Mouse (Mus musculus) C2C12 (cell line): ENCODE data around the gene Ip6k3. TPM values are rescaled to one million over a fixed set of nuclear protein-coding genes. Genes with fewer than 3 reads are reported as not detected.

ENCODE experiments used
- H3K27me3 ChIP-seq: one replicate; pipeline ENCODE4 v1.6.1; 2011; ENCODE audit not compliant: control insufficient read depth, insufficient read depth, insufficient read length
- H3K36me3 ChIP-seq: one replicate; pipeline ENCODE4 v1.6.1; 2011; ENCODE audit not compliant: control insufficient read depth, insufficient read depth
- H3K4me3 ChIP-seq: one replicate; pipeline ENCODE4 v1.5.1; 2011; ENCODE audit warnings: mild to moderate bottlenecking, control low read depth; ENCODE audit not compliant: poor library complexity, insufficient read depth, severe bottlenecking
- H3K79me2 ChIP-seq: one replicate; pipeline ENCODE4 v1.6.1; 2011; ENCODE audit not compliant: control insufficient read depth, insufficient read depth
- H3K79me3 ChIP-seq: one replicate; pipeline ENCODE4 v1.6.1; 2011; ENCODE audit warnings: low read depth, control low read depth
- H3ac ChIP-seq: one replicate; pipeline ENCODE3; 2011; ENCODE audit warnings: low read depth; ENCODE audit not compliant: control insufficient read depth, insufficient read length
- CEBPB ChIP-seq: IDR thresholded peaks from one replicate; pipeline ENCODE4 v1.6.1; 2011; ENCODE audit warnings: low read depth, mild to moderate bottlenecking, control low read depth, moderate library complexity
- CTCF ChIP-seq: IDR thresholded peaks from one replicate; pipeline ENCODE4 v1.5.1; 2011; ENCODE audit not compliant: control insufficient read depth, insufficient read depth, insufficient read length
- FOSL1 ChIP-seq: IDR thresholded peaks from one replicate; pipeline ENCODE4 v1.8.0; 2011; ENCODE audit warnings: mild to moderate bottlenecking, low read length; ENCODE audit not compliant: poor library complexity, insufficient read depth, severe bottlenecking
- MAX ChIP-seq: IDR thresholded peaks from one replicate; pipeline ENCODE4 v1.6.1; 2011; ENCODE audit warnings: mild to moderate bottlenecking, control low read depth
- MYOD1 ChIP-seq: IDR thresholded peaks from one replicate; pipeline ENCODE4 v1.6.1; 2011; ENCODE audit warnings: low read depth; ENCODE audit not compliant: control insufficient read depth, insufficient read length
- MYOG ChIP-seq: IDR thresholded peaks from one replicate; pipeline ENCODE4 v1.6.1; 2011; ENCODE audit not compliant: control insufficient read depth, insufficient read length; ENCODE audit errors: extremely low read depth
- USF1 ChIP-seq: IDR thresholded peaks from one replicate; pipeline ENCODE4 v1.6.1; 2011; ENCODE audit warnings: low read depth, mild to moderate bottlenecking, control low read depth, moderate library complexity
- long read RNA-seq, 2 experiments: library from polyadenylated mRNA; unstranded; transcript quantifications; one replicate each; pipeline ENCODE4 v2.0.0; 2019 to 2020
- polyA plus RNA-seq: library from polyadenylated mRNA; unstranded; fragments of >200 nt; fragmentation: generic; extraction: Trizol; gene quantifications from one replicate; pipeline ENCODE4 v1.2.1, GENCODE M21; 2012; ENCODE audit warnings: missing spikeins

Gene Ip6k3
- 0.08 TPM for polyA plus RNA-seq
- long read RNA-seq, experiment 1, partial matches to known transcripts: 0 of 1 reads
- long read RNA-seq, experiment 1, other reads (novel, unspliced or antisense): 1 of 1 reads
- long read RNA-seq, experiment 2, partial matches to known transcripts: 1 of 3 reads
- long read RNA-seq, experiment 2, other reads (novel, unspliced or antisense): 2 of 3 reads

DNA sequence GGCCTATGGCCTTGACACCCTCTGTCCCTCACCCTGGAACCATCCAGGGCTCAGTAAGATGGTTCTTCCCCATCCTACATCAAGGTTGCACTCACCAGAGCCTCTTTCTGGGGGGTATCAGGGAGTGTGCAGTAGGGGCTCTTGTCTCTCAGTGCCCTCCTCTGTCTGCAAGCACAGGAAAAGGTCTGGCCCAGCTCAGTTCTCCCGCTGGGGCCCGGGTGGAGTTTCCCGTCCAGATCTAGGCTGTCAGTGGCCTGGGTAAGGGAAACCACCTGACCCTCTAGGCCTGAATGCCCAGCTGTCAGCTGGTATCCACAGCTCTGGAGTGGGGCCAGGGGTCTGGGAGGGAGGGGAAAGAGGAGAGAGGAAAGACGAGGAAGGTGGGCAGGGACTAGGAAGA lies at the start of gene Ip6k3:
Ip6k3 (minus strand) TSS at position 251 of the 400 bp plus-strand sequence.
- no peak within 1 kb of the TSS for H3ac ChIP-seq
- H3K79me2 ChIP-seq: no peaks in the 10 kb centered on the region
- H3K27me3 ChIP-seq: no peaks in the 10 kb centered on the region
- H3K79me3 ChIP-seq: no peaks in the 10 kb centered on the region
- no peak within 1 kb of the TSS for H3K4me3 ChIP-seq
- TF ChIP-seq USF1: no peak
- H3K36me3 ChIP-seq: no peaks in the 10 kb centered on the region

DNA sequence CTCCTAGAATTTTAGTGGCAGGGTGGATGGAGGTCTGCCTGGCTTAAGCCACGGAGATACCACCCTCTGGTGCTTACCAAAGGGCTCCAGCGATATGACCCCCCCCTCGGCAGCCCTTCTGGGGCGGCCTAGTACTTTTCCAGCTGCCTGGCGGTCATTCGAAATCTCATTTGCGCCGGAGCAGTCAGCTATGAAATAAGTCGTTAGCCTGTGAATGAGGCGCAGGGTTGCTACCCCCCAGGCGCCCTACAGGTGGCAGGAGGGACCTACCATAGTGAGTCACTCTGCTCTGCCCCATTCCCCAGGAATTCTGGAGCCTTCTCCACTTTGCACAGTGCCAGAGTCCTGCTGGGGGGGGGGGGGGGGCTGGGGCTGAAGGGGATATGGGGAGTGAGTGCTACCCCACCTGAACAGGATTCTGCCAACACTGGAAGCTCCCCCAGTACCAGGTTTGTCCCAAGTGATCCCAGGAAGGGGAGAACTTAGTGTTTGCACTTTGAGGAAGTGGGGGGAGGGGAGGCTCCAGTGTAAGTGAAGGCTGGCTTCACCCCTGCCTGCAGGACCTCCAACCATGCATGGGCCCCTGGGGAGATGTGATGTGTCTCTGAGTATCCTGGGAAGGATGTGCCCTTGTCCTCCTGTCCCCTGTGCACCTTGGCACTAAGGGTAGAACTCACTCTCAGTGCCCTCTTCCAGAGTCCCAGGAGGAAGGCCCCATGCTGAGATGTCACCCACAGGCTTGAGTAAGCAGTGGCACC lies 45.4 kb upstream of the Ip6k3 start:
- Histone ChIP-seq H3K79me2 (no peaks in the 10 kb centered on the region), H3K4me3 (no peak overlapping the region), H3K79me3 (no peaks in the 10 kb centered on the region), H3K27me3 (peaks cover 7% of the 10 kb centered on the region), H3ac (no peak overlapping the region), H3K36me3 (no peaks in the 10 kb centered on the region)
- TF ChIP-seq MYOD1 (no peak), FOSL1 (no peak), CTCF (peak; percentile 18), MAX (no peak)

DNA sequence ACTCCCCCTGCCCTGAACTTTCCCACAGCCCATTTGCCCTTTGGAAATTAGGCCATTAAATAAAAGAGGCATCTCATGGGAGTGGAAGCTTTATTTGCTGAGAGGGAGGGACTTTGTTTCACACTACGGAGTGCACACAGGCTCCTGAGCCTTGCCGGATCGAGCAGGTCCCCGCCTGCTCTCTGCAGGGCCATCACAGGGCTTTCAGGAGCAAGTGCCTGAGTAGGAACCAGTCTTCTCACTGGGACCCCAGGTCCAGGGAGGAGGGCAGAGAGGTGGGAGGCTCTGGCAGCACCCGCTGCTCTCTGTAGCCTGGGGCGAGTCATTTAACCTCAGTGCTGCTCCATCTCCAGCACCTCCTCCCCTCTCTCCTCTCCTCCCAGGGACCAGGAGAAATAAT lies 44.4 kb upstream of the Ip6k3 start:
- H3K79me2 ChIP-seq: no peaks in the 10 kb centered on the region
- H3K4me3 ChIP-seq: no peak overlapping the region

DNA sequence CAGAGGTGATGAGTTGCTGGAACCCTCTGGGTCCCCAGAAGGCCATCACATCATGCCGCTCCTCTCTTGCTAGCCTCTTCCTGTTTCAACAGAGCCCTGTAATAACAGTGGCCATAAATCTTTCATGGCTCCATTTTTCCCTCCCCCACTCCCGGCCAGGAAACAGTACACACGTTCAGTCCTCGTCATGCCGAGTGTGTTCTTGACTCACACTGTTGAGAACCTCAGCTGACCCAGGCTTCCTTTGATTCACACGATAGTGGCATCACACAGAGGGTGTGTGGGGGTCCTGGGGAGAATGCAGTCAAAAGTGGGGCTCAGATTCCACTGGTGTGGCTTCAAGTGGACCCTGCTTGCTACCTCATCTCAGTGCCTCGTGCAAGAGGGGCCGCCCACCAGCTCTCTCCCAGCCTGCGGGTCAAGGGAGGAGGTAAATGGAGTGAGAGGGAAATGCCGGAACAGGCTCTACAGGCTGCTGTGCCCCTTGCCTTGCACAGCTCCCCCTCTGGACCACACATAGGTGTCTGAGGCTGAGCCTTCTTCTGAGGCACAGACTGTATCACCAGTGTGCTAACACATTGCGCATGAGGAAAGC lies 39.6 kb upstream of the Ip6k3 start:
- TF ChIP-seq MAX (no peak), MYOD1 (no peak), USF1 (no peak), MYOG (no peak), FOSL1 (no peak), CTCF (no peak), CEBPB (no peak)
- H3K79me3 ChIP-seq: peaks cover 10% of the 10 kb centered on the region
- no peaks in the 10 kb centered on the region for H3K27me3 ChIP-seq
- H3K36me3 ChIP-seq: peaks cover 7% of the 10 kb centered on the region
- H3K79me2 ChIP-seq: peaks cover 17% of the 10 kb centered on the region
- H3K4me3 ChIP-seq: no peak overlapping the region
- no peak overlapping the region for H3ac ChIP-seq

More for the DNA sequence above, 44.4 kb upstream of the Ip6k3 start:
- no peaks in the 10 kb centered on the region for H3K36me3 ChIP-seq
- no peak overlapping the region for H3ac ChIP-seq
- no peaks in the 10 kb centered on the region for H3K27me3 ChIP-seq
- TF ChIP-seq FOSL1 (no peak), CEBPB (no peak), MYOD1 (no peak), MYOG (no peak), MAX (no peak), USF1 (no peak), CTCF (no peak)
- H3K79me3 ChIP-seq: no peaks in the 10 kb centered on the region

DNA sequence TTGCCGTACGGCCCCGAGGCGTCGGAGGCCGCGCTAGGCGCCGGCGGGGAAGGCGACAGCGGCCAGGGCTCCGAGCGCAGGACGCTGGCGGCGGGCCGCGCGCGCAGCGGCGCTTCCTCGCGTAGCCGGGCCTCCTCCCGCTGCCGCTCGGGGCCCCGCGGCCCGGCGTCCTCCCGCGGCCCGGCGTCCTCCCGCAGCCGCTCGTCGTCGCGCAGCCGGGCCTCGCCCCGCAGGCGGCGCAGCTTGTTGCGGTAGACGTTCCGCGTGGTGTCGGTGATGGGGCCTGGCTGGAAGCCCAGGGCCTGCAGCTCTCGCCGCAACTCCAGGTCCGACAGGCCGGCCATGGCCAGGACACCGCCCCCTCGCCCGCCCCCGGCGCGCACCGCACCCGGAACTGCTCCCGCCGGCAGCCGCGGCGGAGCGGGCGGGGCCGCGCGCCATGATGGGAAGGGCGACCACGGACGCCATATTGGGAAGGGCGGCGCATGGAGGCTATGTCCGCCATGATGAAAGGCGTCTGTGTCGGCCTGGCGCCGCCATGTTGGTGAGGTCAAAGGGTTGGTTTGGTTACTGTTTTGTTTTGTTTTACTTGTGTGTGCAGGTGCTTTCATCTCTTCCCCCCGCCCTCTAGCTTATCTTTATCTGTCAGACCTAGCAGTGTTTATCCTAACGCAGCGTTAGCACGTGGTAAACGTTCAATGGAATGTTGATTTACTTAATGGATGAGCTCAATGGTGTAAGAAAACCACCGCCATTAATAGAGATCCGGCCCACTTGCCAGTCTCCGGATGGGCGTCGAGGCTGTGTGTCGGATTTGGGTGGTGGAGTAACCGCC lies 36.7 kb upstream of the Ip6k3 start, which contains the start of gene Lemd2:
Lemd2 (minus strand) TSS at position 395 of the 835 bp plus-strand sequence.
- peaks cover 46% of the 10 kb centered on the region for H3K79me2 ChIP-seq

More for the DNA sequence above, 36.7 kb upstream of the Ip6k3 start, which contains the start of gene Lemd2:
- TF ChIP-seq USF1 (no peak), MAX (peak; percentile 81)
- H3K79me3 ChIP-seq: peaks cover 15% of the 10 kb centered on the region
- H3K27me3 ChIP-seq: no peaks in the 10 kb centered on the region
- peak within 1 kb of the TSS; percentile 100 for H3ac ChIP-seq
- H3K36me3 ChIP-seq: peaks cover 28% of the 10 kb centered on the region
- peak within 1 kb of the TSS; percentile 82 for H3K4me3 ChIP-seq
